Mouse (Mus musculus) stomach, embryonic 16.5 days (tissue): Measurements from ENCODE around the gene Rpf2. TPM values are rescaled to one million over a fixed set of nuclear protein-coding genes. Genes with fewer than 3 reads are reported as not detected.

Experiments
- ATAC-seq: fragments of 200-750 bp; cut with Nextera tagmentation; 2 replicates; pipeline ENCODE4 v1.8.0; 2017; ENCODE audit warnings: moderate number of reproducible peaks, moderate TSS enrichment; ENCODE audit not compliant: insufficient read depth, low FRiP score
- H3K27ac ChIP-seq: fragments of 300-500 bp; sonication (generic); 2 replicates; pipeline ENCODE4 v1.5.1; 2014; ENCODE audit warnings: low read length
- H3K27me3 ChIP-seq: fragments of 300-500 bp; sonication (generic); 2 replicates; pipeline ENCODE4 v1.6.1; 2014; ENCODE audit warnings: low read length, control low read depth, mixed read lengths; ENCODE audit not compliant: control insufficient read depth, insufficient read depth
- H3K36me3 ChIP-seq: fragments of 300-500 bp; sonication (generic); 2 replicates; pipeline ENCODE4 v1.6.1; 2014; ENCODE audit warnings: low read length; ENCODE audit not compliant: control insufficient read depth, insufficient read depth
- H3K4me1 ChIP-seq: fragments of 300-500 bp; sonication (generic); 2 replicates; pipeline ENCODE4 v1.6.1; 2014; ENCODE audit warnings: low read length, control low read depth, mixed read lengths; ENCODE audit not compliant: control insufficient read depth, insufficient read depth
- H3K4me2 ChIP-seq: fragments of 300-500 bp; sonication (generic); 2 replicates; pipeline ENCODE4 v1.6.1; 2014; ENCODE audit warnings: low read depth, low read length, mixed read lengths
- H3K4me3 ChIP-seq: fragments of 300-500 bp; sonication (generic); replicated peaks from 2 replicates; pipeline ENCODE4 v1.5.1; 2014; ENCODE audit warnings: mild to moderate bottlenecking, low read length
- H3K9ac ChIP-seq: fragments of 300-500 bp; sonication (generic); 2 replicates; pipeline ENCODE4 v1.6.1; 2014; ENCODE audit warnings: low read length
- H3K9me3 ChIP-seq: fragments of 300-500 bp; sonication (generic); replicated peaks from 2 replicates; pipeline ENCODE4 v1.6.1; 2016; ENCODE audit warnings: low read length, control low read depth; ENCODE audit not compliant: control insufficient read depth
- WGBS: fragments of 180-500 bp; shearing (Covaris S2); extraction: QIAGEN DNeasy Blood & Tissue Kit; methylation state at CpG from one replicate; pipeline ENCODE4 v1.1.7; 2014; 5-methylcytosine and 5-hydroxymethylcytosine counted together
- polyA plus RNA-seq: library from polyadenylated mRNA; unstranded; fragments of >200 nt; fragmentation: Nextera tagmentation; extraction: Ambion mirVana; gene quantifications from 2 replicates; pipeline ENCODE4 v1.2.1, GENCODE M21; 2015

The Rpf2 gene
- polyA plus RNA-seq, 1 experiment from 2014 or later, result 55.3 TPM

DNA sequence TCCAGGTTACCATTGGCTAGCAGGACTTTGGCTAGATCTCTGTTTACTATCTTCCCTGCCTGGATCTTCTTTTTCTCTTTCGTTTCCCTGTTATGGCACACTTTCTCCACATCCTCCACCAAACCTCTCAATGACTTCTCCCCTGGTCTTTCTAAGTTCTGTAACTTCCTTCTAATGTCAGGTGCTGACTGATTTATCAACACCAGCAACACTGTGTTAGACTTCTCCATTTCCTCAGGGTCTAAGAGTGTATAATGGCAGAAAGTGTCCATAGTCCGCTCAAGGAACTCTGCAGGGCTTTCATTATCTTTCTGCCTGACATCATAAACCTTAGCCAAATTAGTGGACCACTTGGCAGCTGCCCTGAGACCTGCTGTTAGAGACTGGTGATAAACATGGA is 57.1 kb downstream of the Rpf2 start:
- 86% methylated on average over 2 of the region's 2 CpGs for WGBS
- H3K27ac ChIP-seq, result no peak overlapping the region
- no peaks in the 10 kb centered on the region for H3K4me1 ChIP-seq
- no peak overlapping the region for H3K9ac ChIP-seq
- no peak for ATAC-seq
- H3K4me3 ChIP-seq, result no peak overlapping the region
- no peaks in the 10 kb centered on the region for H3K9me3 ChIP-seq
- H3K4me2 ChIP-seq, result no peak overlapping the region
- no peaks in the 10 kb centered on the region for H3K36me3 ChIP-seq
- no peaks in the 10 kb centered on the region for H3K27me3 ChIP-seq

DNA sequence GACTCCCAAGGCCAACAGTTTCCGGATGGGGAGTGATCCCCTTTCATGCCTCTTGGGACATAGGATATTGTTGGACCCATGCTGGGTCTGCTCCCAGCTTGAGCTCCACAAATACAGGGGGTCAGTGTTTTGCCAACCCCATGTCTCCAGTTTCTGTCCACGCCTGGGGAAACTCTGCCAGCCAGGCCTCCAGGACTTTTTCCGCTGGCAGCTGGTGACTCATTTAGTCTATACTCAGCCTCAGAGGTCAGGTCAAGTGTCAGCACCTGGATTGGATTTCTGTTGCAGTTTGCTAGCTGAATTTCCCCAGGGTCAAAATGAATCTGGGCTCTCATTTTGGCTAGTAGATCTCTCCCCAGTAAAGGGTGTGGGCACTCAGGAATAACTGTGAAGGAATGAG is 58.0 kb downstream of the Rpf2 start:
- Histone ChIP-seq H3K9me3 (no peaks in the 10 kb centered on the region), H3K4me3 (no peak overlapping the region), H3K4me1 (no peaks in the 10 kb centered on the region), H3K4me2 (no peak overlapping the region), H3K9ac (no peak overlapping the region), H3K27ac (no peak overlapping the region), H3K36me3 (no peaks in the 10 kb centered on the region), H3K27me3 (no peaks in the 10 kb centered on the region)
- 84% methylated on average over 3 of the region's 3 CpGs for WGBS
- no peak for ATAC-seq

DNA sequence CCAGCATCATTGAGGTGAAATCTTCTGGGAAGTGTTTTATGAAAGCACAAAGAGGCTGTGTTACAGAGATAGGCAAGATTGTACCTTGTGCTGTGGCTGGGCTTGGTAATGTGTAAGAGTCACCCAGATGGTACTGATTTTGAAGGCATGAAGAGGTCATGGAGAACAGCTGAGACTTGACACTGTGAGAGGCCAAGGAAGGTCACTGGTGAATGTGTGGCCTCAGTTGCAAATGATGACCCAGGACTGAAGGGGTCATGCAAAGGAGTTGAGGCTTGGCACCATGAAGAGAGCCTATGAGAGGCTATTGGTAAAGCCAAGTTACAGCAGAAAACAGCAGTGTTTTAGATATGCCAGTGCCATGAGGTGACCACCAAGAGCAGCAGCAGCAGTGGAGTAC is 60.9 kb downstream of the Rpf2 start:
- no peak overlapping the region for H3K9ac ChIP-seq
- no peak overlapping the region for H3K4me2 ChIP-seq
- H3K9me3 ChIP-seq, result no peaks in the 10 kb centered on the region
- H3K4me3 ChIP-seq, result no peak overlapping the region
- no peaks in the 10 kb centered on the region for H3K4me1 ChIP-seq
- H3K36me3 ChIP-seq, result no peaks in the 10 kb centered on the region
- H3K27ac ChIP-seq, result no peak overlapping the region
- ATAC-seq, result no peak
- H3K27me3 ChIP-seq, result no peaks in the 10 kb centered on the region

DNA sequence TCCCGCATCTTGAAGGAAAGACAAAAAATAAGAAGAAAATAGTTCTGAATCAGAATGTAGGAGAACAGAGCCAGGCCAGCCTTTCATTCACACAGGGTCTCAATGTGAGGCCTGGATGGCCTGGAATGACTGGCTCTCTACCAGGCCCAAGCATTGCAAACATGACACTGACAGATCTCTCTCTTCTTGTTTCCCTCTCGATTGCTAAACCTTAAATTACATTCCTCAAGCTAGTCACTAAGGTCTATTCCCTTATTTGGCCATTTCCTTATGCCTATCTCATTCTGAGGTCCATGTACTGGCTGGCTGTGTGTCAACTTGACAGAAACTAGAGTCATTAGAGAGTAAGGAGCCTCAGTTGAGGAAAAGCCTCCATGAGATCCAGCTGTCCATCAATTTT is 66.8 kb downstream of the Rpf2 start:
- Histone ChIP-seq H3K9me3 (no peaks in the 10 kb centered on the region), H3K4me1 (peaks cover 6% of the 10 kb centered on the region; the same call in 1 of the 2 replicates), H3K9ac (no peak overlapping the region), H3K4me3 (no peak overlapping the region), H3K27me3 (no peaks in the 10 kb centered on the region), H3K4me2 (no peak overlapping the region), H3K36me3 (no peaks in the 10 kb centered on the region), H3K27ac (no peak overlapping the region)
- no peak for ATAC-seq
- 56% methylated on average over 2 of the region's 2 CpGs for WGBS

DNA sequence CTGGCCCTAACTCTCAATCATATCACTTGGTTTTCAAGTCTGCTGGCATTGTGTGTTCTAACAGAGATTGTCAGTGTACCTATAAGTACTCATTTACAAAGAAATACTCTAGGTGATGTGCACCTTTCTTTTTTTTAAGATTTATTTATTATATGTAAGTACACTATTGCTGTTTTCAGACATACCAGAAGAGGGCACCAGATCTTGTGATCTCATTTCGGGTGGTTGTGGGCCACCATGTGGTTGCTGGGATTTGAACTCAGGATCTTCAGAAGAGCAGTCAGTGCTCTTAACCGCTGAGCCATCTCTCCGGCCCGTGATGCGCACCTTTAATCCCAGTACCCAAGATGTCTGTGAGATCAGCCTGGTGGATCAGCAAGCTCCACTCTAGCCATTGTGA is 67.7 kb downstream of the Rpf2 start:
- no peak overlapping the region for H3K9ac ChIP-seq
- no peak for ATAC-seq
- 90% methylated on average over 5 of the region's 5 CpGs for WGBS
- no peak overlapping the region for H3K27ac ChIP-seq
- no peaks in the 10 kb centered on the region for H3K9me3 ChIP-seq
- H3K27me3 ChIP-seq, result no peaks in the 10 kb centered on the region
- peaks cover 6% of the 10 kb centered on the region; the same call in 1 of the 2 replicates for H3K4me1 ChIP-seq
- H3K36me3 ChIP-seq, result no peaks in the 10 kb centered on the region
- no peak overlapping the region for H3K4me2 ChIP-seq
- H3K4me3 ChIP-seq, result no peak overlapping the region

DNA sequence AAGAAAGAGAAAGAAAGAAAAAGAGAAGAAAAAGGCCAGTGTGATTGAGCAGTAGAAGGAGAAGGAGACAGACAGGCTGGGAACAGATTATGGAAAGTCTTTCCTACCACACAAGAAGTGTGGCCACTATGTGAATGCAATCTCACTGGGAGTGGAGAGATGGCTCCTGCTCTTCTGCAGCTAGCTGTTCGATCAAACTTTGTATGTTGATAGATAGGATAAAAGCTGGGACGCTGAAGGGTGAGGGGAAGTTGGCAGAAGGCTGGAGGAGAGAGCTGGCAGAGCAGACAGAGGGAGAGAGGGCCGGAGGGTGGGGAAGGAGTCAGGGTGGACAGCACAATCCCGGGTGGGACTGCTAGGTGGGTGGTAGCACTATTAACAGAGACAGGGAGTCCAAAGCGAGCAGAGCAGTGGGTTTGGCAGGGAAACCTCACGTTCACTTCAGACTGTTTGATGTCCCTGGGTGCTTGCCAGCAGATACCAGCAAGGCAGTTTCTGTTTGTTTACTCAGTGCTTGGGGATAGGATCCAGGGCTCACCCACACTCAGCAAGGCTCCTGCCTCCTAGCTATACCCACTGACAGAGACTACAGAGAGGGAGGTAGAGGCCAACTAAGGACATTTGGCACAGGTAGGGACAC is 69.4 kb downstream of the Rpf2 start:
- Histone ChIP-seq H3K9ac (no peak overlapping the region), H3K4me1 (peaks cover 6% of the 10 kb centered on the region; the same call in 1 of the 2 replicates), H3K27me3 (no peaks in the 10 kb centered on the region), H3K27ac (peak overlapping the region; percentile 60), H3K4me3 (no peak overlapping the region), H3K36me3 (no peaks in the 10 kb centered on the region), H3K4me2 (no peak overlapping the region), H3K9me3 (no peaks in the 10 kb centered on the region)
- WGBS, result 24% methylated on average over 6 of the region's 6 CpGs
- peak; percentile 77; the same call in 1 of the 2 replicates for ATAC-seq

Other genes starting within 250 kb of the Rpf2 start
- 0.17 and 0.21 TPM in 2 replicates for gene Mfsd4b1, start 221.8 kb downstream of the Rpf2 start, polyA plus RNA-seq
- gene Slc16a10, start 104.8 kb downstream of the Rpf2 start, polyA plus RNA-seq, result 11.0 and 12.2 TPM in 2 replicates
- gene Gtf3c6, start 11.1 kb upstream of the Rpf2 start, polyA plus RNA-seq, result 80.8 and 86.1 TPM in 2 replicates
- 63.0 and 64.7 TPM in 2 replicates for gene Amd1, start 55.1 kb upstream of the Rpf2 start, polyA plus RNA-seq
- 7.8 and 8.4 TPM in 2 replicates for gene Cdk19, start 92.5 kb upstream of the Rpf2 start, polyA plus RNA-seq